Comparison of ENCODE assay signal across 17 mouse cellular contexts in genomic region chr7:129528263-129528662, GRCm38 (mm10).
"Had no signal": no experiment of that assay in that cellular context is flagged by ENCODE, and none has a peak within 500 bp of the region (broad histone marks: within the 10 kb centered on the region; RNA-seq: fewer than 3 reads in every experiment).

No protein-coding gene starts in this region.

- H3K4me1 ChIP-seq: lung, embryonic 15.5 days; midbrain, embryonic 12.5 days; midbrain, embryonic 15.5 days had no signal

- ATAC-seq: midbrain, embryonic 15.5 days had no signal

- H3K27me3 ChIP-seq: lung, embryonic 15.5 days; midbrain, embryonic 12.5 days; midbrain, embryonic 15.5 days had no signal

- DNase-seq: kidney, adult 2 months; kidney, postnatal 25 days; layer of hippocampus, adult 9-11 months; lung, adult 18-20 months; lung, postnatal 10 days; lung, postnatal 36 days; thymus, adult 2 months; thymus, postnatal 14 days; thymus, postnatal 4 days had no signal

- H3K27ac ChIP-seq: kidney, postnatal 0 days; layer of hippocampus, adult 2 months; left cerebral cortex, adult 2 months; liver, embryonic 14.5 days; lung, embryonic 15.5 days; midbrain, embryonic 12.5 days; midbrain, embryonic 15.5 days had no signal

- H3K9ac ChIP-seq: liver, embryonic 14.5 days; lung, embryonic 15.5 days; midbrain, embryonic 12.5 days; midbrain, embryonic 15.5 days had no signal

- H3K4me3 ChIP-seq: layer of hippocampus, adult 2 months; left cerebral cortex, adult 2 months; lung, embryonic 15.5 days; midbrain, embryonic 12.5 days; midbrain, embryonic 15.5 days had no signal

- H3K36me3 ChIP-seq: lung, embryonic 15.5 days; midbrain, embryonic 12.5 days; midbrain, embryonic 15.5 days had no signal

- H3K4me2 ChIP-seq: liver, embryonic 11.5 days; lung, embryonic 15.5 days; midbrain, embryonic 12.5 days; midbrain, embryonic 15.5 days had no signal

- H3K9me3 ChIP-seq: lung, embryonic 15.5 days; midbrain, embryonic 12.5 days; midbrain, embryonic 15.5 days had no signal
